Mouse (Mus musculus) midbrain, embryonic 10.5 days (tissue): ENCODE measurements around the gene Phlpp1. TPM values are rescaled to one million over a fixed set of nuclear protein-coding genes. Genes with fewer than 3 reads are reported as not detected.
A peak's percentile ranks its signal among the peaks of the same experiment; 100 is the strongest.

Experiments used
- DNase-seq: peaks from one replicate; pipeline ENCODE4 v3.0.0-alpha.2; 2017; ENCODE audit warnings: low spot score
- H3K27ac ChIP-seq: fragments of 300-500 bp; sonication (generic); replicated peaks from 2 replicates; pipeline ENCODE4 v1.5.1; 2016; ENCODE audit warnings: mild to moderate bottlenecking
- H3K27me3 ChIP-seq: fragments of 300-500 bp; sonication (generic); 2 replicates; pipeline ENCODE4 v1.6.1; 2016; ENCODE audit warnings: low read depth, mild to moderate bottlenecking; ENCODE audit not compliant: poor library complexity, severe bottlenecking
- H3K36me3 ChIP-seq: fragments of 300-500 bp; sonication (generic); 2 replicates; pipeline ENCODE4 v1.6.1; 2016; ENCODE audit warnings: mild to moderate bottlenecking, moderate library complexity
- H3K4me1 ChIP-seq: fragments of 300-500 bp; sonication (generic); 2 replicates; pipeline ENCODE4 v1.6.1; 2016
- H3K4me3 ChIP-seq: fragments of 300-500 bp; sonication (generic); 2 replicates; pipeline ENCODE4 v1.5.1; 2016; ENCODE audit warnings: mild to moderate bottlenecking, moderate library complexity
- H3K9me3 ChIP-seq: fragments of 300-500 bp; sonication (generic); replicated peaks from 2 replicates; pipeline ENCODE4 v1.6.1; 2016; ENCODE audit warnings: mild to moderate bottlenecking
- WGBS: fragments of 180-500 bp; shearing (Covaris S2); methylation state at CpG from one replicate; pipeline ENCODE4 v1.1.7; 2016; 5-methylcytosine and 5-hydroxymethylcytosine counted together
- polyA plus RNA-seq: library from polyadenylated mRNA; unstranded; fragments of >200 nt; fragmentation: Nextera tagmentation; extraction: Ambion mirVana; gene quantifications from 2 replicates; pipeline ENCODE4 v1.2.1, GENCODE M21; 2016

The Phlpp1 gene
- polyA plus RNA-seq = 4.8 and 5.0 TPM in 2 replicates

DNA sequence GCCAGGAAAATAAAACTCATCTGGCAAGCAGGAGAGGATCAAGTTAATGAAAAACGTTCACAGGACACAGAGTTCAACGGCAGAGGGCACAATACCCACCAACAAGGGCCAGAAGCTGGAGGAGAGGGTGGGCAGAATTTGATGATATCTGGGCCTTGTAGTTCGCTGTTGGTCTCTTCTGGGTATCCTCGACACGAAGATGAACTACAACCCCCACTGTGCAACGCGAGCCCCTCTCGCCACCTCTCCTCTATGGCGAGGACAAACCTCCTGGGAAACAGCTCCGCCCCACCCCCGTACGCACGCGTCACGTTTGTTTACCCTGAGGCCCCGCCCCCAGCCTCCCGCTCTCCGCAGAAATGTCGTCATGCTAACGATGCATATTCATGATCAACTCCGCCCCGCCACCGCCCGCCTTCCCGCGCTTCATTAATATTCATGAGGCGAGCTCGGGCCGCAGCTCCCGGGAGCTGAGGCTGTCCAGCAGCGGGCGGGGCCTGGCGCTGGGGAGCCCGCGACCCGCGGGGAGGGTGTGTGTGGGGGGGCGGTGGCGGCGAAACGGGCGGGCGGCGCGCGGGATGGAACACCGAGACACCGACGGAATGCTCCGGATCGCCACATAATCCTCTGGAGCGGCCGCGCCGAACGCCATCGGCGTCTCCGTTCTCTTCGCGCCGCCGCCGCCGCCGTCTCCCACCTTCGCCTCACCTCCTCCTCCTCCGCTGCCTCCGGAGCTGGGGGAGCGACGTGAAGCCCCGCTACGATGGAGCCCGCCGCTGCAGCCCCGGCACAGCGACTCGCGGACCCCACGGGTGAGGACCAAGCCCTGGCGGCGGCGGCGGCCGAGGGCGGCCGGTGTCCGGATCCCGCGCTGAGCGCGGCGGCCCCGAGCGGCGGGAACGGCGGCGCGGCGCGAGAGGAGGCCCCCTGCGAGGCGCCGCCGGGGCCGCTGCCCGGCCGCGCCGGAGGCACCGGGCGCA is at the start of gene Phlpp1:
Phlpp1 (plus strand) TSS at position 512 of the 980 bp plus-strand sequence.
- H3K27ac ChIP-seq = peak within 1 kb of the TSS; percentile 95
- H3K9me3 ChIP-seq = no peaks in the 10 kb centered on the region
- no peaks in the 10 kb centered on the region for H3K36me3 ChIP-seq
- peaks cover 48% of the 10 kb centered on the region for H3K4me1 ChIP-seq
- peak; percentile 100 for DNase-seq
- 3% methylated on average over 103 of the region's 113 CpGs for WGBS
- peak within 1 kb of the TSS; percentile 97 for H3K4me3 ChIP-seq
- no peaks in the 10 kb centered on the region for H3K27me3 ChIP-seq

DNA sequence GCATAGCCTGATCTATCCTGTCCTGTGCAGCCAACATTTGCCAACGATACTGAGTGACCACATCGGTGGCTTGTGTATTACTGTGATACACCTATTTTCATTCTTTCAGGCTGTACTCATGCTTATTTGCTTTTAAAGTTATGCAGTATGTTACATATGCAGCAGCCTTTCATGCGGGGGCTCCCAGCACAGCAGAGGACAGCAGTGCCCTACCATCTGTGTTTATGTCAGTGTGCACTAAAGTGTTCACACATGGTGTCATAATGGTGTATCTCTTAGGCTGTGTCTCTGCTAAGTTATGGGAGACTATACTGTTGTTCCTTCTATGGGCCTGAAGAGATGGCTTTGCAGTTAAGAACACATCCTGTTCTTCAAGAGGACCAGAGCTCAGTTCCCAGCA is 45.0 kb upstream of the Phlpp1 start:
- 92% methylated on average over 3 of the region's 3 CpGs for WGBS
- no peaks in the 10 kb centered on the region for H3K4me1 ChIP-seq
- no peaks in the 10 kb centered on the region for H3K36me3 ChIP-seq
- no peak for DNase-seq
- no peaks in the 10 kb centered on the region for H3K9me3 ChIP-seq
- H3K4me3 ChIP-seq = no peak overlapping the region
- no peak overlapping the region for H3K27ac ChIP-seq
- no peaks in the 10 kb centered on the region for H3K27me3 ChIP-seq

DNA sequence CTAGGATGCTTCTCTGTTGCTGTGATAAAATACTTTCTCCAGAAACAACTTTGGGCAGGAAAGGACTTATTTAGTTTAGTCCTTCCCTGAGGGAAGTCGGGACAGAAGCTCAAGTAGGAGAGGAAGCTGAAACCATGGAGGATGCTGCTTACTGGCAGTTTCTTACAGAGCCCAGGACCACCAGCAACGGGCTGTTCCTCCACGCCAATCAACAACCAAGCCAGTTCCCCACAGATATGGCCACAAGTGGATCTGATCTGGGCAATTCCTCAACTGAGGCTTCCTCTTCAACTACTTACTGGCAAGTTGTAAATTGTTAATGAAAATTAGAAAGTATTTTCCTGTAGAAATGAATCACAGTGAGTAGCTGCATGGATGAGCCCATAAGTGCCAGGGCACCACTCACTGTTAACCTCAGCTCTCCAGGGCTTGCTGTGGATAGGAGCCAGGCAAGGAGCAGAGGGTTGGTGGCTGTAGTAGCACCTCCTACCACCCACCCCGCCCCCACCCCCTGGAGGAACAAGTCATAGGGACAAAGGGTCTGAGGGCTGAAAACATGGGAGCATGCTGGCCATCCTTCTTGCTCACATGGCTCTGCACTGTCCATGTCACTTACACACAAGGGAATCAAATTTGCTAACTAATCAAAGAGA is 39.7 kb upstream of the Phlpp1 start:
- no peak overlapping the region for H3K4me3 ChIP-seq
- H3K27ac ChIP-seq = no peak overlapping the region
- H3K36me3 ChIP-seq = no peaks in the 10 kb centered on the region
- no peaks in the 10 kb centered on the region for H3K9me3 ChIP-seq
- no peaks in the 10 kb centered on the region for H3K27me3 ChIP-seq
- whole genome bisulfite sequencing = 82% methylated on average over 4 of the region's 4 CpGs
- H3K4me1 ChIP-seq = no peaks in the 10 kb centered on the region
- no peak for DNase-seq

DNA sequence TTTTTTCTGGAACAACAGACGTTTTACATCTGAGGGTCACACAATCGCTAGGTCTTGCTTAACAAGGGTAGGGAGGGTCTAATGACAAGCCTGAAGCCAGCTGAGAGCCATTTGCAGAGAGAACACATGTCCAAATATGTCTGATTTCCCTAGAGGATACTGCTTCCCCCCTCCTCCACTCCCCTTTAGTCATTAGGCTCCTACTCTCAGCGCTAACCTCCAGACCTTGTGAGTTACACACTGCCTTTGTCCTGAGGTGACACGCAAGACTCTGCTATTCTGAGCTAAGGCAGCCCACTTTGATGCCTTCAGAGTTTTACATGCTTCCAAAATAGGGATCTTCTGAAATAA is 39.2 kb upstream of the Phlpp1 start:
- no peaks in the 10 kb centered on the region for H3K36me3 ChIP-seq
- no peak overlapping the region for H3K27ac ChIP-seq
- H3K4me1 ChIP-seq = no peaks in the 10 kb centered on the region
- DNase-seq = no peak
- H3K4me3 ChIP-seq = no peak overlapping the region
- no peaks in the 10 kb centered on the region for H3K9me3 ChIP-seq
- WGBS = 86% methylated on average over 4 of the region's 4 CpGs
- H3K27me3 ChIP-seq = no peaks in the 10 kb centered on the region

DNA sequence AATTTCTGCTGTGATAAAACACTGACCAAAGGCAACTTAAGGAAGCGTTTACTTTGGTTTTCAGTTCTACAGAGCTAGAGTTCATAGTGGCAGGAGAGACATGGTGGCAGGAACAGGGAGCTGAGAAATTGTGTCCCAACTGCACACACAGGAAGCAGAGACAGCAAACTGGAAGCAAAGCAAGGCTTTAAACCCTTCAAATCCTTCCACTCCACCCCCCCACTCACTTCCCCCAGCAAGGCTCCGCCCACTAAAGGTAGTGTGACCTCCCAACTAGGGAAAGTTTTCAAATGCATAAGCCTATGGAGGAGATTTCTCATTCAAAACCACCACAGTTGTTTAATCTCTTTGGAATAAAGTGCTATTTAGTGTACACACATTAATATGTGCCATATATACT is 32.9 kb upstream of the Phlpp1 start:
- Histone ChIP-seq H3K27ac (no peak overlapping the region), H3K27me3 (no peaks in the 10 kb centered on the region), H3K4me3 (no peak overlapping the region), H3K36me3 (no peaks in the 10 kb centered on the region), H3K9me3 (no peaks in the 10 kb centered on the region), H3K4me1 (no peaks in the 10 kb centered on the region)
- no peak for DNase-seq
- 94% methylated on average over 2 of the region's 2 CpGs for WGBS

DNA sequence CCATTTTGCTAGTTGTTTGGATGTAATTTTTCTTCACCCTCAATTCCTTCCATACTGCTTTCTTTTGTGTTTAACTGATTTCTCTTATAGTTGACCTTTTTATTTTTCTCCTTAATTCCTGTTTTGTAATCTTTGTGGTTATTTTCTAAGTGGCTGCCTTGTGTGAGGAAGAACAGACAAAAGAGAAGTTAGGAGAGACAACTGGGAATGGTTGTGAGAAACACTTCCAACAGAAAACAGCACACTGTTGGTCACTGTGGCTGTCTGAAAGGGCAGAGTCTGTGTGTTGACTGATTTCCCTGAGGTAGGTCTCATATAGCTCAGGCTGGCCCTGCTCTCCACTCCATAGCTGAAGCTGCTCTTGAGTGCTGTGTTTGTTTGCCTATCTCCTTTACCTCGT is 32.4 kb upstream of the Phlpp1 start:
- no peaks in the 10 kb centered on the region for H3K36me3 ChIP-seq
- DNase-seq = no peak
- WGBS = 67% methylated on average over 1 of the region's 1 CpGs
- no peak overlapping the region for H3K27ac ChIP-seq
- no peaks in the 10 kb centered on the region for H3K9me3 ChIP-seq
- no peak overlapping the region for H3K4me3 ChIP-seq
- H3K4me1 ChIP-seq = no peaks in the 10 kb centered on the region
- H3K27me3 ChIP-seq = no peaks in the 10 kb centered on the region

DNA sequence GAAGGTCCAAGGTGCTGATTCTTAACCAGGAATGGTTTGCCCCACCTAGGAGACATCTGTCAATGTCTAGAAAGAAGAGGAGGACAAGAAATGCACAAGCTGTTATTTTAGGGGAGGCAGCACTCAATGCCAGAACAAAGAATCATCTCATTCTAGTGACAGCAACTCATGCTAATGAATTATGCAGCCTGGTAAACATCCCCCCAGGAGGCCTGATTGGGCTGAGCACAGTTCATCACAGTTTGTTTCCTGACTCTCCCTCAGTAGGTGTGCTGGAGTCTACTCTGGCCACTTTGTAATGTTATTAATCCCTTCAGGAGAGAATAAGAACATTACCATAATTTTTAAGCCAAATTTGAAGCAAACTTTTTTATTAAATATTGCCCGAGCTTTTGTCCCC is 29.5 kb upstream of the Phlpp1 start:
- 94% methylated on average over 1 of the region's 1 CpGs for WGBS

DNA sequence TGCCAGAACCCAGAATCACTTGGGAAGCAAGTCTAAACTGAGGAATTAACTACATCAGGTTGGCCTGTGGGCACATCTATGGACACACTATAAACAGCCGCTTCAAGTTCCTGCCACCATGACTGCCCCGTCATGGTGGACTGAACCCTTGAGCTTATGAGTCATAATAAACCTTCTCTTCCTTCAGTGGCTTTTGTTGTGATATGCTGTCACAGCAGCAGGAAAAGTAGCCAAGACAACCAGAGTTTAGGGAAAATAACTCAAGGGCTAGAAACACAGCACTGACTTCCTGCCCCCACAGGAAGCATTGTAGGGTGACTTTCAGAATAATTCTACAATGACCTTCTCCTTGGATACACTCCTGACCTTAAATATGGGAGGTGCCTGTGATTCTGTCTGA is 27.0 kb upstream of the Phlpp1 start:
- no peak for DNase-seq
- Histone ChIP-seq H3K27ac (no peak overlapping the region), H3K36me3 (no peaks in the 10 kb centered on the region)

More for the DNA sequence above, 29.5 kb upstream of the Phlpp1 start:
- no peaks in the 10 kb centered on the region for H3K9me3 ChIP-seq
- no peaks in the 10 kb centered on the region for H3K27me3 ChIP-seq
- no peak overlapping the region for H3K4me3 ChIP-seq
- H3K36me3 ChIP-seq = no peaks in the 10 kb centered on the region
- H3K4me1 ChIP-seq = no peaks in the 10 kb centered on the region
- no peak for DNase-seq
- no peak overlapping the region for H3K27ac ChIP-seq

DNA sequence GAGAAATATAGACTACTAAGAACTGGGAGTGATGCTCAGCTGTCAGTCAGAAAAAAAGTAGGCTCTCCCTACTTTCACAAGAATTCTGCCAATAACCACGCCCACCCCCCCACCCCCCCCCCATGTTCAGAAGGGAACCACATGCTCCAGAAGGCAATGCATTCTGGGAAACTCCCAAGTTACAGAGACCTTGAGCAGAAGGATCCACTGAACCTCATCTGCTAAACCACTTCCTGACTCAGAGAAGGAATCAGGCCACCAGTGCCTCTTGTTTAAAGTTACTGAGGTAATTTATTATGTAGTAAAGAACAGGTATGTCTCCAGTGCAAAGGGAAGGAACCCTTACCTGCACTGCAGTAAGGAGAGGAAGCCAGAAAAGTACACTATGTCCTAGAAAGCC is 26.5 kb upstream of the Phlpp1 start:
- Histone ChIP-seq H3K27me3 (no peaks in the 10 kb centered on the region), H3K9me3 (no peaks in the 10 kb centered on the region), H3K27ac (no peak overlapping the region), H3K36me3 (no peaks in the 10 kb centered on the region), H3K4me1 (peaks cover 8% of the 10 kb centered on the region), H3K4me3 (no peak overlapping the region)
- 56% methylated on average over 1 of the region's 1 CpGs for WGBS
- DNase-seq = no peak

More for the DNA sequence above, 27.0 kb upstream of the Phlpp1 start:
- Histone ChIP-seq H3K27me3 (no peaks in the 10 kb centered on the region), H3K4me3 (no peak overlapping the region), H3K4me1 (peaks cover 8% of the 10 kb centered on the region), H3K9me3 (no peaks in the 10 kb centered on the region)
- WGBS = 92% methylated on average over 2 of the region's 2 CpGs

DNA sequence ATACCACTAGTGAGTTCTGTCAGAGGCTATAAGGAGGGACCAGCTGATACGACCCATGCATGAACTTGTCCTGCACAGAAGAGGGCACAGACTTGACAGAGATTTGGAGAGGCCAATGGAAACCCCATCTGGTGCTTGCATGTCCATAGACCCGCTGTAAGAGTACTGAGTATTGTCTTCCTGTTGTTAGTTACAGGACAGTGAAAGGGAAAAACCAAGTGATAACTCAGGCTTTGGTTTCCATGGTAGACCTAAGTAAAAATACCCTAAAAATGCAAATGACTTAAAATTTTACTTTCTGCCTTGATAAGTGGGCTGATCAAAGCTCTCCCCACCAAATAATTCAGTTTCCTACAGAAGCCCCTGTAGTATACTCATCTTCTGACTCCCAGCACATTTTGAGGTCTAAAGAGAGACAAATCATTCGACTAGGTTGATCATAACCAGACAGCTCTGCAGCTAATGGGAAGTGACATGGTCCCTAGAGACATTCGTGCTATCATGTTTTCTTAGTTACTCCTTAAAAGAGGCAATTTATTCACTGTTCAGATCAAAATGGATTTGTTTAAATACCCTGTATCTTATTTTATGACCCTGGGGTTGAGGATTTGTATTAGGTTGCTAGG is 25.9 kb upstream of the Phlpp1 start:
- Histone ChIP-seq H3K36me3 (no peaks in the 10 kb centered on the region), H3K9me3 (no peaks in the 10 kb centered on the region), H3K27me3 (no peaks in the 10 kb centered on the region), H3K27ac (no peak overlapping the region), H3K4me1 (peaks cover 8% of the 10 kb centered on the region), H3K4me3 (no peak overlapping the region)
- no peak for DNase-seq
- 83% methylated on average over 4 of the region's 4 CpGs for WGBS

DNA sequence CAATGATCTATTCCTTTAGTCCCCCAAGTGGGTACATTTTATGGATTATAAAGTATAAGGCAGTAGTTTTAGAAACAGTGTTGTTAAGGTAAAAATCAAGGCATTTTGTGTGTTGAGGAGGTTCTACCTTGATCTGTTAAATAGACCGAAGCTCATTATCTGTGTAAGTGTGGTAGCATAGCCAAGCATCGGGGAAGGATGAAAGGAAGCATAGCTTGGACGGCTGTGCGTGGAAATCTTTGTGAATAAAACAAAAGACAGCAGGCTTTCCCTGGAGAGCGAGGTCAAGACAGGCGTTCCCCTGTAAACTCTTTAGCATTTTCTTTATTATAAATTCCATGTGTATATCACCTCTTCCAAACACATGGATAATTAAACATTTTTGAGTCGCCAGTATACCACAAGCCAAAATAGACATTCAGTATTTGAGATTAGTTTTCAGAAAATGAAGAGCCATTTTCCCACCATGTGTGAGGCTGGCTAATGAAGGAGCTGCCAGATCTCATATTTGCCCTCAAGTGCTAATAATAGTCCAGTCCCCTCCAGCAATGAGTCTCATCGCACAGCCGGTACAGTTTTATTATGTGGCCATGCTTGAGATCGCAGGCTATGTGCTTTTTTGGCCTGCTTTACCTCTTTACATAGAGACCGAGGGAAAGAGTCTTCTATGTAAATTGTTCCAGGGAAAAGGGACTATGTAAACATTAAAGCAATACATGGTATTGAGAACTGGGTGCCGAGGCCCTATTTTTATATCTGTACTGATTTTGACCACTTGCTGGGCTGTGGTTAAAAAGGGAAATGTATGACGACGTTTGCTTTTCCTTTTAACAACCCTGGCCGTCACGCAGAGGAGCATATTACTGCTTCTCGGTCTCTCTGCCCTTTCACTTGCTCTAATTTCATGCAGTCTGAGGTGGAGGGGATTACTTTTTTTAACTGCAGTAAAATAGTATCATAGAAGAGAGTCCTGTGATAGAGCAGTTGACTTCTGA is 22.9 kb upstream of the Phlpp1 start:
- Histone ChIP-seq H3K4me3 (no peak overlapping the region), H3K27ac (no peak overlapping the region), H3K36me3 (no peaks in the 10 kb centered on the region), H3K9me3 (no peaks in the 10 kb centered on the region), H3K27me3 (no peaks in the 10 kb centered on the region), H3K4me1 (peaks cover 8% of the 10 kb centered on the region)
- DNase-seq = no peak
- 76% methylated on average over 17 of the region's 17 CpGs for WGBS

DNA sequence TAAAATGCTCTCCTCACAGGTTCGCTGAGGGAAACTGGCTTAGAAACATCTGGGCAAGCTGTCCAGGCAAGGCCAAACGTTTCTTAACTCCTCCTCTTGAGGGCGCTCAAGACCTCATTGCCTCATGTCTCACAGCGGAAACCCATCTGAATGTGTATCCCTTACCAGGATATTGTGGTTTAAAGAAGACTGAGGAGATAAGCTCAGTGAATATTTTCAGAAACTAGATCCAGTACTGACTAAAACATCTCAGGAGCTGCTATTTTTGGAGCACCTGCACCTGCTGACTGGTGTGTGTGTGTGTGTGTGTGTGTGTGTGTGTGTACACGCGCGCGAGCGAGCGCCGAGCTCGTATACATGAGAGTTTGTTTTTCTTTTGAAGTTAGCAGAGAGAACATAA is 19.7 kb upstream of the Phlpp1 start:
- Histone ChIP-seq H3K9me3 (no peaks in the 10 kb centered on the region), H3K27ac (no peak overlapping the region), H3K36me3 (no peaks in the 10 kb centered on the region), H3K4me3 (no peak overlapping the region), H3K27me3 (no peaks in the 10 kb centered on the region), H3K4me1 (peaks cover 8% of the 10 kb centered on the region)
- no peak for DNase-seq
- 80% methylated on average over 12 of the region's 12 CpGs for WGBS
